Mouse (Mus musculus): ENCODE data around the gene Gm13102.
"Not testable (repeated sequence)": the region's sequence is repeated elsewhere in the genome, so short reads cannot be mapped to it uniquely, and the experiment has no call there.

DNA sequence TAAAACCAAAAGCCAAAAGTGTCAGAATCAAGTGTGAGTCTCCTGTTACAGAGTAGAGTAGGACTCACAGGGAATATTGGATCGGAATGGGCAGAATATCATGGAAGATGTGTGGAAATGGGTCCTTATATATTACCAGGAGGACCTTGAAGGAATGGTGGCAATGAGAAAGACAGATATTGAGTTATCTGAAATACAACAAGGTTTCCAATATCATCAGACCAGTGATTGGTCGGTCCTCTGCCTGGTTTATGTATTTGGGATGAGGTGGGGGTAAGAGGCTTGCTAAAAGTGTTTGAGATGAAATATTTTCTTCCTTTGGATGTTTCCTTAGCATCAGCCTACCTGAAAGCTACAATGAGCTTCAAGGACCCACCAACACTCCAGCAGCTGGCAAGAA is at the start of gene Gm13102:
- not testable (repeated sequence) for TF ChIP-seq CTCF (IDR thresholded peaks at IDR 0.05; ENCODE audit: low read depth); EP300 (optimal IDR thresholded peaks at IDR 0.05)
